Mouse (Mus musculus) kidney, adult 2 months (tissue): ENCODE data around the gene Dct. TPM values are rescaled to one million over a fixed set of nuclear protein-coding genes. Genes with fewer than 3 reads are reported as not detected.

Source experiments
- DNase-seq: peaks from one replicate; pipeline ENCODE4 v3.0.0; 2021
- H3K27ac ChIP-seq: fragments of 200-500 bp; 2 replicates; pipeline ENCODE4 v1.5.1; 2012; ENCODE audit warnings: low read depth, low read length, control low read depth, inconsistent platforms; ENCODE audit not compliant: insufficient read depth
- H3K27me3 ChIP-seq: fragments of 200-500 bp; replicated peaks from 2 replicates; pipeline ENCODE4 v1.6.1; 2012; ENCODE audit warnings: mild to moderate bottlenecking, moderate library complexity, low read length, inconsistent platforms; ENCODE audit not compliant: control insufficient read depth, insufficient read depth
- H3K36me3 ChIP-seq: fragments of 200-500 bp; 2 replicates; pipeline ENCODE4 v1.6.1; 2012; ENCODE audit warnings: mild to moderate bottlenecking, moderate library complexity, low read length, inconsistent platforms; ENCODE audit not compliant: control insufficient read depth, insufficient read depth
- H3K4me1 ChIP-seq: fragments of 200-500 bp; 2 replicates; pipeline ENCODE4 v1.6.1; 2011; ENCODE audit warnings: low read length; ENCODE audit not compliant: control insufficient read depth, insufficient read depth
- H3K4me3 ChIP-seq: fragments of 200-500 bp; 2 replicates; pipeline ENCODE4 v1.5.1; 2011; ENCODE audit warnings: mild to moderate bottlenecking, low read depth, low read length, control low read depth; ENCODE audit not compliant: insufficient read depth
- CTCF ChIP-seq: fragments of 200-500 bp; conservative IDR thresholded peaks from 2 replicates; pipeline ENCODE4 v1.5.1; 2011; ENCODE audit warnings: low read depth, mild to moderate bottlenecking, control low read depth, low read length, moderate library complexity, mixed read lengths; ENCODE audit not compliant: insufficient read depth, insufficient read length
- POLR2A ChIP-seq: fragments of 200-500 bp; IDR thresholded peaks from one replicate; pipeline ENCODE4 v1.6.1; 2011; ENCODE audit warnings: low read depth, low read length, control low read depth
- WGBS: fragments of 180-500 bp; shearing (Covaris S2); methylation state at CpG from one replicate; pipeline ENCODE4 v1.1.7; 2018; 5-methylcytosine and 5-hydroxymethylcytosine counted together
- polyA plus RNA-seq: library from polyadenylated mRNA; depleted of rRNA; stranded (reverse); fragments of >200 nt; gene quantifications from 2 replicates; pipeline ENCODE4 v1.2.3, GENCODE M21; 2012; rRNA removed

Gene Dct
- 0.18 and 0.25 TPM in 2 replicates for polyA plus RNA-seq

DNA sequence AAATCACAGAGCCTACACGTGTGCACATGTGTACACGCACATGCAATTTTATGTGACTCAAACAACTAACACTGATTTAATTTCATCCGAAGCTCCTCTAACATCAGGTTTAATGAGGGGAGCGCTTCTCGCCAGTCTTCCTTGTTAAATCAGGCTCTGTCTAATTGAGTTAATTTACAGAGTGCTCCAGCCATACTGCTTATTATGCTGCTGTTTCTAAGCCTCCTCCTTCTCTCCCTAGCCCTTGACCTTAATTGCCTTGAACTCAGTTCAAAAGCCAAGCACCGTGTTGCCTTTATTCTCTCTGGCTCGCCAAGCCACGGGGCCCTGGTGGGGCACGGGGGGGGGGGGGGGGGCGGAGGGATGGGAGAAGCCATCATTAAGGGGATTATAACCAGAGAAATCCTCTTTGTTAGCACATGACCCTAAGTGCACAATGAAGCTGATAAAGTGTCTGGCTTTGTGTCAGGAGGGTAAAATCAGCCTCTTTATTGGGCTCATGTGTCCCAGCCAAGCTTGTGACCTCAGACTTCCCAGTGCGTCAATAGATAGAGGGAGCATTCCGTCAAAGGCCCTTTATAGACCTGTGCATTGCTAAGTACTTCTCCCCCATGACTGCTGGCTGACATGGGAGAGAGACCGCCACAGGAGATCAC is at the start of gene Dct:
Gene Dct (minus strand): TSS at position 270 of the 656 bp plus-strand sequence.
- TF ChIP-seq POLR2A (no peak), CTCF (no peak)

DNA sequence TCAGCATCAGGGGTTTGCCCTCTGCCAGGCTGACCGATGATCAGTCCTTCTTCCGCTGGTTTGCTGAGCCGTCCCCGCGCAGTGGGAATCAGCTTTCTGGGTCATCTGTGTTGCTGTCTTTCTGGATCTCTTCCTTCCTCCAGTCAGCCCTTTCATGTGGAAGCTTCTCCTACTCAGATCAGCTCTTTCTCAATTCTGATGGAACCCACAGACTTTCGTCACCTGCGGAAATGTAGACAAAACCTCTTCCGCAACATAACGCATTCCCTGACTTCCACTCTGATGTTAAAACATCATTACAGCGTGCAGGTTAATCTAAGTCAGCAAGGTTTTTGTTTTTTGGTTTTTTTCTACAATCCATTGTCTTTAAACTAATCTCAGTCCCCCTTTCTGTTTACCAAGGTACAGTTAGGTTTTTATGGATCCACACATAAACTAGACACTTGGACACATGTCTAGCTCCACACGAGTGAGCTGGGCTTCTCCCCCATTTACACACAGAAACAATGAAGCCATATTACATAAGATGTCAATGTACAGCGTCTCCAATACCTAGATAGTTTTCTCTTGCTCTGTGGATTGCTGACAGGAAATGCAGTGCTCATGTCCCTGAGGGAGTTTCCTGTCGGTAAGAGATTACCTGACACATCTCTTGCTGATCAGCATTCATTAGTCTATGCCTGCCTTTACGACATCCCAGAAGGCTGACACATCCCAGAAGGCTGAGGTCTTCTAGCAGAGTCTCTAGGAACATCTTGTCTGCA is 49.4 kb upstream of the Dct start:
- Histone ChIP-seq H3K36me3 (no peaks in the 10 kb centered on the region), H3K27ac (no peak overlapping the region), H3K27me3 (no peaks in the 10 kb centered on the region), H3K4me3 (no peak overlapping the region), H3K4me1 (no peaks in the 10 kb centered on the region)
- TF ChIP-seq POLR2A: no peak
- no peak for TF ChIP-seq CTCF
- 78% methylated on average over 14 of the region's 14 CpGs for WGBS
- DNase-seq: no peak

More for the DNA sequence above, at the start of gene Dct:
- Histone ChIP-seq H3K36me3 (no peaks in the 10 kb centered on the region), H3K4me1 (no peaks in the 10 kb centered on the region), H3K27ac (no peak within 1 kb of the TSS), H3K4me3 (no peak within 1 kb of the TSS), H3K27me3 (no peaks in the 10 kb centered on the region)
- no peak for DNase-seq
- WGBS: 50% methylated on average over 13 of the region's 13 CpGs

GRCm38 (mm10) chr14:118098265-118098664 is 46.2 kb upstream of the Dct start:
- Histone ChIP-seq H3K36me3 (no peaks in the 10 kb centered on the region), H3K4me1 (no peaks in the 10 kb centered on the region), H3K27ac (no peak overlapping the region), H3K27me3 (no peaks in the 10 kb centered on the region), H3K4me3 (no peak overlapping the region)
- WGBS: 56% methylated on average over 2 of the region's 2 CpGs
- no peak for TF ChIP-seq CTCF
- no peak for TF ChIP-seq POLR2A
- DNase-seq: no peak

DNA sequence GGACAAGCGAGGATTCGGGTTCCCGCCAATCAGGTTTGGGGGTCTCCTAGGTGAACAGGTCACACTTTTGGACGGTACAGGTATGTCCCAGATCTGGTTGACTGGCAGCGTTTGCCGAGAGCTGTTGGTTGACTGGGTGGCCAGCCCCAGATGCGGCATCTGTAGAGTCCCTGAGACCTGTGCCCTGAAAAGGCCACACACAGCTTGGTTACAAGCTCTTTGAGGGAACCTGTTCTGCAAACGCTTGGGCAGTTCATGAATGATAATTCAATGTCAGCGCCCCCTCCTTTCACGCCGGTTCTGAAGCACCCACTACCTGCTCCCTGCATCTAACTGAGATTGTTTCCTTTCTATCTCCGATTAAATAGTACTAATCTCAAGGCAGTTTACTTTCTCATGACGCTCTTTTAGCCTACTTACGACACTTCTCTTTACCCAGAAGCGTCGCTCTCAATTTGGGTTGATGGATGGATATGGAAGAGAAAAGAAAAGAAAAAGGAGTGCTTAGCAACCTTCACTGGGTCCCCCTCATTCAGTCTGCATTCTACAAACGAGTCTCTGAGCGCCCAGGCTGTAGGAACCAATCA is 37.9 kb upstream of the Dct start:
- no peaks in the 10 kb centered on the region for H3K27me3 ChIP-seq
- no peak for DNase-seq
- H3K4me3 ChIP-seq: peak overlapping the region; percentile 68
- 6% methylated on average over 18 of the region's 18 CpGs for WGBS
- H3K36me3 ChIP-seq: no peaks in the 10 kb centered on the region
- no peak overlapping the region; the same call in 1 of the 2 replicates for H3K27ac ChIP-seq
- TF ChIP-seq POLR2A: no peak
- no peak for TF ChIP-seq CTCF
- H3K4me1 ChIP-seq: no peaks in the 10 kb centered on the region

- under 1% methylated on average over 44 of the region's 44 CpGs for WGBS
- Histone ChIP-seq H3K4me1 (no peaks in the 10 kb centered on the region), H3K27me3 (no peaks in the 10 kb centered on the region), H3K27ac (peak overlapping the region; percentile 72), H3K36me3 (no peaks in the 10 kb centered on the region), H3K4me3 (peak overlapping the region; percentile 68)
- TF ChIP-seq CTCF: no peak
- TF ChIP-seq POLR2A: no peak
- DNase-seq: peak; percentile 96
Observed at GRCm38 (mm10) chr14:118089215-118089805, 37.3 kb upstream of the Dct start.

DNA sequence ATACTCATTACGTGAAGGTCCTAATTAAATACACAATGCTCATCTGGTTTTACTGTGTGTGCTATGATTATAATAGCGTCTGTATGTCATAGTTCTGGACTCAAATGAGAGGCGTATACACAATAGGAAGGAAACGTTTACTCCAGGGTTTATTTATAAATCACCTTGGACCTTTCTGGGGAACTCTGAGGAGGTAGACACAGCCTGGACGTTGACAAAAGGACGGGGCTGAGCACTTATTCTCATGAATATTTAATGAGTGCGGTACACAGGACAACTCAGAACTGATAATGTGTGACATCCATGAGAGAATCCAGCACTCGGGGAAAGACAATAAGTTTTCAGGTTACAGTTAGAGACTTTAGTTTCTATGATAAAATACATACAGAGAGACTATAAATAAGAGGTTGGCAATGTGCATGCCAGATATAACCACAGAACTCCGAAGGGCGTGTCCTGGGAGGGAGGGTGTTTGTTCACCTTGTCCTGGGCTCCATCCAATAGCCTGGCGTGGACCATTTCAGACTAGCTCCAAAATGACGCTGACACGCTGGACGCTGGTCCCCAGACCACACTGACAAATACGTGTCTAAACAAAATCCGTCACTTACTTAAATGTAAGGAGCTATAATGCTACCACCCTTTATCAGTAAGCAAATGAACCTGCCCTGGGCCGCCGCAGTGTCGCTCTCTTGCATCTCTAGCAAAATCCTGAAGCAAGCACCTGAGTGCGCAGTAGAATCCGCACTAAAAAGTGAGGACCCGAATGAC is 36.6 kb upstream of the Dct start:
- DNase-seq: peak; percentile 14

More for the DNA sequence above, 36.6 kb upstream of the Dct start:
- TF ChIP-seq CTCF (no peak), POLR2A (no peak)
- WGBS: 8% methylated on average over 22 of the region's 22 CpGs
- Histone ChIP-seq H3K4me1 (no peaks in the 10 kb centered on the region), H3K27ac (peak overlapping the region; percentile 72; the same call in 1 of the 2 replicates), H3K36me3 (no peaks in the 10 kb centered on the region), H3K4me3 (peak overlapping the region; percentile 68), H3K27me3 (no peaks in the 10 kb centered on the region)
